Mouse (Mus musculus) hindbrain, embryonic 15.5 days (tissue): ENCODE measurements at regions not wholly inside any gene's neighbourhood (a gene's known extent, or its start where the extent isn't known, plus 50 kb on each side); places are given as distances from the start of the nearest gene placed in this dataset.

Experiments
- ATAC-seq: fragments of 200-750 bp; cut with Nextera tagmentation; 2 replicates; pipeline ENCODE4 v1.8.0; 2017; ENCODE audit warnings: low read depth, moderate number of reproducible peaks, moderate TSS enrichment; ENCODE audit not compliant: low FRiP score
- H3K27ac ChIP-seq: fragments of 300-500 bp; sonication (generic); replicated peaks from 2 replicates; pipeline ENCODE4 v1.5.1; 2015; ENCODE audit warnings: mild to moderate bottlenecking, inconsistent platforms
- H3K27me3 ChIP-seq: fragments of 300-500 bp; sonication (generic); 2 replicates; pipeline ENCODE4 v1.6.1; 2015; ENCODE audit warnings: control low read depth, inconsistent platforms
- H3K36me3 ChIP-seq: fragments of 300-500 bp; sonication (generic); 2 replicates; pipeline ENCODE4 v1.6.1; 2015; ENCODE audit warnings: control low read depth, inconsistent platforms
- H3K4me1 ChIP-seq: fragments of 300-500 bp; sonication (generic); replicated peaks from 2 replicates; pipeline ENCODE4 v1.6.1; 2015; ENCODE audit warnings: control low read depth, inconsistent platforms
- H3K4me2 ChIP-seq: fragments of 300-500 bp; sonication (generic); 2 replicates; pipeline ENCODE4 v1.6.1; 2015; ENCODE audit warnings: moderate library complexity, mild to moderate bottlenecking, inconsistent platforms
- H3K4me3 ChIP-seq: fragments of 300-500 bp; sonication (generic); 2 replicates; pipeline ENCODE4 v1.5.1; 2015; ENCODE audit warnings: mild to moderate bottlenecking, inconsistent platforms
- H3K9ac ChIP-seq: fragments of 300-500 bp; sonication (generic); 2 replicates; pipeline ENCODE4 v1.6.1; 2015; ENCODE audit warnings: inconsistent platforms
- H3K9me3 ChIP-seq: fragments of 300-500 bp; sonication (generic); 2 replicates; pipeline ENCODE4 v1.6.1; 2016; ENCODE audit warnings: control low read depth, inconsistent platforms
- WGBS: fragments of 180-500 bp; shearing (Covaris S2); methylation state at CpG from one replicate; pipeline ENCODE4 v1.1.7; 2015; 5-methylcytosine and 5-hydroxymethylcytosine counted together

DNA sequence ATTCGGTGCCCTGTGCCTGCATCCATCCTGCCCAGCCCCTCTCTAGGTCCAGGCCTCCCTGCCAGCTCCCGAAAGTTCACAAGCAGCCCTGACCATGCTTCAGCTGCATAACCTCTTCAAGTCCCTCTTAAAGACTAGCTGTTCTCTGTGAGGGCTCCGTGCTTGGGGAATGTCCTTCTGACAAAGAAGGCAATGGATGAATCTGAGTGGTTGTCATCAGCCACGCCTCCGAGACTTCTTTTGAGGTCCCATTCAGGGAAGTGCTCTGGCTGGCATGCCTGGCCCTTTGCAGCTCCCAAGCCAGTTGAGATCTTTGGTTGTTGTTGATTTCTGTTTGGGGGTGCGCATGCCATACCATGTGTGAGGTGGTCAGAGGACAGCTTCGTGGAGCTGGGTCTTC lies 105.9 kb upstream of the Haao start:
- H3K36me3 ChIP-seq, result no peaks in the 10 kb centered on the region
- H3K27me3 ChIP-seq, result no peaks in the 10 kb centered on the region
- H3K4me2 ChIP-seq, result no peak overlapping the region
- WGBS, result 37% methylated on average over 7 of the region's 7 CpGs
- H3K4me1 ChIP-seq, result peaks cover 35% of the 10 kb centered on the region
- H3K27ac ChIP-seq, result peak overlapping the region; percentile 69
- H3K9me3 ChIP-seq, result no peaks in the 10 kb centered on the region
- H3K9ac ChIP-seq, result no peak overlapping the region
- no peak overlapping the region for H3K4me3 ChIP-seq
- ATAC-seq, result no peak

DNA sequence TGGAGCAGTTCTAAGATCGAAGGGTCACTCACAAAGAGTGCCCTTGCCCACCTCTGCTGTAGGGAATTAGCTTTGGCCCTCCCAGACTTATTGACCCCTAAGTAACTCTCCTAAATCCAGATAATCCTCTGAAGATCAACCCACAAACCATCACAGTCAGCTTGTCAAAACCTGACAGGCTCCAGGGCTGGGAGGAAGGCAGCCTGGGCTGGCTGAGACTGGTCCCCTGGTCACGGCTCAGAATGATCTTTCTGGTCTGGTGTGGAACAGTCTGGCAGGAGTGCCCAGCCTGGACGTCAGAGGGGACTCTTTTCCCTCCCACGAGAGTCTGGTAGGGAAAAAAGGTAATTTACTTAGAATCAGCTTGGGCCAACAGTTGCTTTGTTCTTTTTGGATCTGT lies 99.0 kb upstream of the Haao start:
- Histone ChIP-seq H3K9me3 (no peaks in the 10 kb centered on the region), H3K4me1 (0 out of 2 replicates have a peak, but pooled peaks cover 3% of the 10 kb centered on the region), H3K4me3 (no peak overlapping the region), H3K36me3 (no peaks in the 10 kb centered on the region), H3K27me3 (no peaks in the 10 kb centered on the region), H3K27ac (no peak overlapping the region), H3K4me2 (no peak overlapping the region), H3K9ac (no peak overlapping the region)
- 42% methylated on average over 4 of the region's 4 CpGs for WGBS
- ATAC-seq, result peak; percentile 59; the same call in 1 of the 2 replicates

DNA sequence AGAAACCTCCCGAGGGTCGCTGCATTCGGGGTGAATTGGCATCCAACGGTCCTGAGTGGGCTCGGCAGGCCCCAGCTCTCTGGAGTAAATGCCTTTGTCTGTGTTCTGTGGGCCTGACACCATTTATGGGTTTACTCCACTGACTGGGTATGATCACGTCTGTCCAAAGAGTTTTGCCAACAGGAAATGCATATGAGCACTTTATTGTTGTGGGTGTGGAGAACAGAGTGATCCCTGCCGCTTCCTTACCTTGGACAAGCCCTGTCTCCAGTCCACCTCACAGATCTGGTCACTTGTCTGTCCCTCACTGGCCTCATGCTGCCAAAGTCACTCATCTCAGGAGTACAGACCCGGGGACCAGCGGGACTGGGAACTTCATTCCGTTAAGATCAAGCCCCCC lies 91.6 kb upstream of the Haao start:
- Histone ChIP-seq H3K27me3 (no peaks in the 10 kb centered on the region), H3K4me1 (peaks cover 26% of the 10 kb centered on the region), H3K9ac (no peak overlapping the region), H3K27ac (peak overlapping the region; percentile 46), H3K36me3 (no peaks in the 10 kb centered on the region), H3K4me3 (no peak overlapping the region), H3K4me2 (no peak overlapping the region), H3K9me3 (no peaks in the 10 kb centered on the region)
- ATAC-seq, result no peak
- WGBS, result 76% methylated on average over 10 of the region's 10 CpGs

DNA sequence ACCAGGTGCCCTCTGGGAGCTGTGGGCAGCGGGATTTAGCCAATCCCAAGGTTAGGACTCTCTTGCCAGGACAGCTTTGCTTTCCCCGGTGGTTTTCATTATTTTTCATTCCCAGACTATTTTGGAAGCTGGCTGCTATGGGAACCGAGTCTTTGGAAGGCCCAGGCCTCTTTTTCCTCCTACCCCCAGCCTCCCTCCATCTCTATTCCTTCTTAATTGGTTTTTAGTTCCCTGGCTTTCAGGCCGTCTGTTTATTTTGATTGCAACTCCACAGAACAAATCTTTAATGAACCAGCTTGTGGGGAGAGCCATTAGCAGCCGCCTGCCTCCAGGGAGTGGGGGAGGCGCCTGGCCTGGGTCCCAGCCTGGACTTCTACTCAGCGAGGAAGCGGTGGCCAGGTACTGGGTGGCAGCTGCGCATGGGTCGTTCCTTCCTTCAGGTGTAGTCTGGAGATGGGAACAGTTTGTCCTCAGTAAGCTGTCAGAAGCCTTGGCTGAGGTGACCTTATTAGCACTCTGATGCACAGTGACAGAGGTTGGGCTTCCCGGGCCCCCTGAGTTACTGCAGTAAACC lies 91.0 kb upstream of the Haao start:
- Histone ChIP-seq H3K36me3 (no peaks in the 10 kb centered on the region), H3K4me3 (no peak overlapping the region), H3K9ac (no peak overlapping the region), H3K4me1 (peaks cover 26% of the 10 kb centered on the region), H3K27ac (peak overlapping the region; percentile 46), H3K4me2 (no peak overlapping the region), H3K27me3 (no peaks in the 10 kb centered on the region), H3K9me3 (no peaks in the 10 kb centered on the region)
- 36% methylated on average over 11 of the region's 11 CpGs for WGBS
- peak; percentile 82 for ATAC-seq

DNA sequence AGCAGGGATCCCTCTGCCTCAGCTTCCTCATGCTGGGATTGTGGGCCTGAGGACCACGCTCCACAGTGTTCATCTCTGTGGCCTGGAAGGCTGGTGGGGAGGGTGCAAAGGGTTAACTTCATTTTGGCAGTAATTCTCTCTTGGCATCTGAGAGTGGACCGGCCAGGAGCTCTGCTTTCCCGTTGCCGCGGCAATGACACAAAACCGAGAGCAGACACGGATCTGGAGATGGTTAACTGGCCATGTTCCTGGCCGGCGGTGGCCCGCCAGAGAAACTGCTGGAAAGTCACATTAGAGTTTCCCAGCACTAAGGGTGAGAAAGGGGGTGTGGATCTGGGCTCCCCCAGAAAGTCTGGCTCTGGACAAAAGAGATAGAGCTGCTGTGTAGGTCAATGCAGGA lies 89.8 kb upstream of the Haao start:
- H3K4me1 ChIP-seq, result peaks cover 26% of the 10 kb centered on the region
- peak overlapping the region; percentile 46; the same call in 1 of the 2 replicates for H3K27ac ChIP-seq
- no peak overlapping the region for H3K4me2 ChIP-seq
- no peak overlapping the region for H3K9ac ChIP-seq
- no peaks in the 10 kb centered on the region for H3K9me3 ChIP-seq
- peak; percentile 56 for ATAC-seq
- no peak overlapping the region for H3K4me3 ChIP-seq
- no peaks in the 10 kb centered on the region for H3K27me3 ChIP-seq
- WGBS, result 25% methylated on average over 10 of the region's 10 CpGs
- H3K36me3 ChIP-seq, result no peaks in the 10 kb centered on the region

DNA sequence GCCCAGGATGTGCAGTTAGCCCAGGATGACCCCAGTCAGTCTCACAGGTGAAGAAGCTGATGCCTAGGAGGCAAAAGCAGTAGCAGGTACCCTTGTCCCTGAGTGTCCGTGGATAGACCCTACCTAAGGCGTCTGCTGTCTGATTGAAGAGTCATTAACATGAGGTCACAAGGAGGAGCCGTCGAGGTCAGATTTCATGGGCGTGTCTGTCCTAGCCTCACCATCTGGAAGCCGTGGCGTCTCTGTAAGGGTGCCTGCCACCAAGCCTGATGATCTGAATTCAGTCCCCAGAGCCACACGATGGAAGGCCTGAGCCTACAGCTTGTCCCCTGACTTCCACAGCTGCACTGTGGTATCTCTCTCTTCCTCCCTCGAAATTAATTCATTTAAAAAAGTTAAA lies 88.9 kb upstream of the Haao start:
- Histone ChIP-seq H3K36me3 (no peaks in the 10 kb centered on the region), H3K9ac (no peak overlapping the region), H3K4me2 (no peak overlapping the region), H3K4me1 (peaks cover 26% of the 10 kb centered on the region), H3K9me3 (no peaks in the 10 kb centered on the region), H3K27ac (no peak overlapping the region), H3K27me3 (no peaks in the 10 kb centered on the region), H3K4me3 (no peak overlapping the region)
- 73% methylated on average over 9 of the region's 9 CpGs for WGBS
- no peak for ATAC-seq

DNA sequence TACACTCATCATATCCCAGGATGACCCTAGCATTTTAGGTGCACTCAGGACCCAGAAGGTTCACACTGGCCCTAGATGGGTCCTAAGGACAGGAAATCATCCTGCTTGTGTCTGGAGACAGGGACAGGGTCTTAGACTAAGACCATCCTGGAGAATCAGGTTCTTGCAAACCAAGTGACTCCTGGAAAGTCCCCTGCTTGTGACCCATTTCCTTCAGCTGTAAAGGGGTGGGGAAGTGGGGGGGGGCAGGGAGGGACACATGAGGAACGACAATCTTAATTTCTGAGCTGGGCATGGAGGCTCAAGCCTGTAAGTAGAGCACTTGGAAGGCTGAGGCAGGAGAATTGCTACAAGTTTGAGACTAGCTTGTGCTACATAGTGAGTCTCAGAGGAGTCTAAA lies 88.2 kb upstream of the Haao start:
- Histone ChIP-seq H3K9me3 (no peaks in the 10 kb centered on the region), H3K4me1 (peaks cover 26% of the 10 kb centered on the region), H3K27ac (no peak overlapping the region), H3K27me3 (no peaks in the 10 kb centered on the region), H3K4me3 (no peak overlapping the region), H3K9ac (no peak overlapping the region), H3K4me2 (no peak overlapping the region), H3K36me3 (no peaks in the 10 kb centered on the region)
- no peak for ATAC-seq
- 93% methylated on average over 1 of the region's 1 CpGs for WGBS

DNA sequence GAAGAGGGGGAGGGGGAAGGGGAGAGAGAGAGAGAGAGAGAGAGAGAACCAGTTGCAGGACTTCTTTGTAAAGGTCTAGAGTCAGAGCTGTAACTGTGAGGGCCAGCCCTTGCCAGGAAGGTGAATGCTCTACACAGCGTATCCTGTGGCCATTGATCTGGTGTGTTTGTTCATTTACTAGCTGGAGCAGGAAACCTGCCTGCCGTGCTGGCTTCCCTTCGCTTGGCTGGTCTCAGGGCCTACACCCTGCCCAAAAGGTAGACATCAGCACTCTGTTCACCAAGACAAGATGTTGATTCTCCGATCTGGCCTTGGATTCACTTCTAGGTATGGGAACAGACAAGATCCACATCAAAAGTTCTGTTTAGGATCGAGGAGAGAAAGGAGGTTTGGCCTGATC lies 87.5 kb upstream of the Haao start:
- ATAC-seq, result no peak
- 81% methylated on average over 5 of the region's 5 CpGs for WGBS
- Histone ChIP-seq H3K9me3 (no peaks in the 10 kb centered on the region), H3K27ac (no peak overlapping the region), H3K4me2 (no peak overlapping the region), H3K4me1 (peaks cover 26% of the 10 kb centered on the region), H3K4me3 (no peak overlapping the region), H3K36me3 (no peaks in the 10 kb centered on the region), H3K27me3 (no peaks in the 10 kb centered on the region), H3K9ac (no peak overlapping the region)

DNA sequence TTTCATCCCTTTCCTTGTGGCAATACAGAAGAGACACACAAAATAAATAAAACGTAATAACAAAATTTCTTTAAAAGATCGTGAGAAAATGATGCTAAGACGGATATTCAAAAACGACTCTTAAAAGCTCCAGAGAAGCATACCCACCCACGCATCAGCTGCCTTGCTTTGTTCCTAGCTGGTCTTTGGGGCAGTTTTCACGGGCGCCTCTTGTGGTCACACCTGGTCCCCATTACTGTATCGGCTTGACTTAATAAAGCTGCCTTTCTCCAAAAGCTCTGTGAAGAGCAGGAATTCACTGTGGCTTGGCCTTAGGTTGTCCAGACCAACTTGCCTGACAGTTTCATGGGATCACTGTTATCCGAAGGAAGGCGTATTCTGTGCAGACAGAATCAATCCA lies 86.0 kb upstream of the Haao start:
- 90% methylated on average over 10 of the region's 10 CpGs for WGBS
- H3K9me3 ChIP-seq, result no peaks in the 10 kb centered on the region
- no peaks in the 10 kb centered on the region for H3K27me3 ChIP-seq
- no peak for ATAC-seq
- no peak overlapping the region for H3K27ac ChIP-seq
- H3K4me1 ChIP-seq, result peaks cover 18% of the 10 kb centered on the region
- no peaks in the 10 kb centered on the region for H3K36me3 ChIP-seq
- H3K4me2 ChIP-seq, result no peak overlapping the region
- H3K9ac ChIP-seq, result no peak overlapping the region
- H3K4me3 ChIP-seq, result no peak overlapping the region

DNA sequence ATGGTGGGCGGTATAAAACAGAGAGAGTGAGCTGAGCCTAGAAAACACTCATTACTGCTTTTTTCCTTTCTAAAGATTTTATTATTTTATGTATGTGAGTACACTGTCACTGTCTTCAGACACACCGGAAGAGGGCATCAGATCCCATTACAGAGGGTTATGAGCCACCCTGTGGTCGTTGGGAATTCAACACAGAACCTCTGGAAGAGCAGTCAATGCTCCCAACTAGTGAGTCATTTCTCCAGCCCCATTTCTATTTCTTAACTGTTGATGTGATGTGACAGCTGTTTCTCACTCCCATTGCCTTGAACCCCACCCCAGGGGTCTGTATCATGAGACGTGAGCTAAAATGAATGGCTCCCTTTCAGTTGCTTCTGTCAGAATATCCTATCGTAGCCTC lies 82.6 kb upstream of the Haao start:
- H3K27me3 ChIP-seq, result no peaks in the 10 kb centered on the region
- H3K4me2 ChIP-seq, result no peak overlapping the region
- H3K4me1 ChIP-seq, result no peaks in the 10 kb centered on the region
- H3K36me3 ChIP-seq, result no peaks in the 10 kb centered on the region
- H3K27ac ChIP-seq, result no peak overlapping the region
- no peak overlapping the region for H3K4me3 ChIP-seq
- no peak overlapping the region for H3K9ac ChIP-seq
- no peak for ATAC-seq
- WGBS, result 82% methylated on average over 5 of the region's 5 CpGs
- H3K9me3 ChIP-seq, result no peaks in the 10 kb centered on the region

DNA sequence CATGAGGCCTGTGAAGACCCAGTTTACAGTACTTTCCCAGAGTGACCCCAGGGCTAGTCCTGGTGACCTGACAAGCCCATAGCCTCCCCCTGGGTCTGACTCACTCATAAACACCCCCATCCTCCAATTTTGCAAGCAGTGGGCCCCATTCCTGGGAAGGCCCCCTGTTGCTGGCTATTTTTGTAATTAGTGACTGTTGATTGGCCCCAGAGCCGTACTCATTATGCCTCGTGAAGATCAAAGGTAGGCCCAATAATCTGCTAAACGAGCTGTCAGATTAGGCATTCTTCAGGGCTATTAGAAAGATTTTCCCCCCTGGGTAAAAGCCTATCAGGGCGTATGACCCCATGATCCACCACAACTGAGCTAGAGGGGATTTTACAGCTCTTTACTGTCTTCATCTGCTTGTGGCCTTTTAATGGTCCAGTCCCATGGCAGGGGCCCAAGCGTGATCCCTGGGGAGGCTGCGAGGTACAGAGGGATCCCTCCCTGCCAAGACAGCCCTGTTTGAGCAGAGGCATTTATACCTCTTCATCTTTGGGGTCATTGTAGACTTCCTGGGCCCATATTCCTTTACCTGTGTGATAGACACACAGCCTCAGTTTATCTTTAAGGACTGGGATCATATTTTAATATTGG lies 80.1 kb upstream of the Haao start:
- Histone ChIP-seq H3K4me3 (no peak overlapping the region), H3K4me2 (no peak overlapping the region), H3K27me3 (no peaks in the 10 kb centered on the region; the same call in 1 of the 2 replicates), H3K4me1 (no peaks in the 10 kb centered on the region), H3K27ac (no peak overlapping the region), H3K36me3 (no peaks in the 10 kb centered on the region), H3K9me3 (no peaks in the 10 kb centered on the region), H3K9ac (no peak overlapping the region)
- no peak for ATAC-seq
- 57% methylated on average over 6 of the region's 6 CpGs for WGBS

DNA sequence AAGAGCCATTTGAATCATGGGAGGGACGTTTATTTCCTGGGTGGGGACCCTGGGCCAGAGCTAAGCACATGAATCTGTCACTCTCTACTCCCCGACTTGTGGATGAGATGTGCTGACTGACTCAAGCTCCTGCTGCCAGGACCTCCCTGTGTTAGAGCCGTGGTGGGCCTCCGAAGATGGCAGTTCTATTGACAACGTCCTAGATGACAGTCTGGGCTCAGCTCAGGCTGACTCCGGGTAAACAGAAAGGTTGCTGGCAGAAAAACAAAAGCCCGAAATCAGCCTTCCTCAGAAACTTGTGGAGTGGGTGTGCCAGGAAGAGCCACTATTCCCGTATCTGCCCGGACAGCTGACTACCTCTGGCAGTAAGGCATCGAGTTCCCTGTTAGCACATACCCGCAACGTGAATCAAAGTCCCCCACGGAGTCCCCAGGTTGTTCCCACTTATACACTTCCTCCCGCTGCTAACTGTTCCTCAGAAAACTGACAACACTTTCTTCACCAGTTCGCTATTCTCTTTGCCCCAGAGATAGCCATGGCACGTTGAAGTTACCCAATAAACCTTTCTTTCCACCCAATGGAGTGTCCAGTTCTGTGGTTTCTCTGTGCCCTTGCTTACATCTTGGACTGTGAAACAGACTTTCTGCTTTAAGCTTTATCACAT lies 76.6 kb upstream of the Haao start:
- H3K9me3 ChIP-seq, result no peaks in the 10 kb centered on the region
- H3K4me1 ChIP-seq, result no peaks in the 10 kb centered on the region
- no peak overlapping the region for H3K9ac ChIP-seq
- H3K27ac ChIP-seq, result no peak overlapping the region
- ATAC-seq, result no peak
- H3K36me3 ChIP-seq, result no peaks in the 10 kb centered on the region
- WGBS, result 66% methylated on average over 16 of the region's 16 CpGs
- no peak overlapping the region for H3K4me3 ChIP-seq
- H3K27me3 ChIP-seq, result no peaks in the 10 kb centered on the region; the same call in 1 of the 2 replicates
- H3K4me2 ChIP-seq, result no peak overlapping the region
